Mouse (Mus musculus): Measurements from ENCODE around the gene Gne. TPM values are rescaled to one million over a fixed set of nuclear protein-coding genes. Genes with fewer than 3 reads are reported as not detected.

Gne gene
- polyA plus RNA-seq, 1 experiment from 2014 or later = 23.1 TPM

- DNase-seq (ENCODE audit: low spot score) (no peak), ATAC-seq (ENCODE audit: low FRiP score) (no peak)
- Histone ChIP-seq H3K9ac (ENCODE audit: low read depth, low read length) (no peak overlapping the region), H3K9me3 (ENCODE audit: control insufficient read depth, low read length) (no peaks in the 10 kb centered on the region), H3K4me3 (ENCODE audit: low read depth, low read length) (no peak overlapping the region), H3K36me3 (ENCODE audit: control insufficient read depth, insufficient read depth, low read length) (no peaks in the 10 kb centered on the region), H3K27ac (ENCODE audit: low read depth, low read length) (no peak overlapping the region), H3K4me1 (replicated peaks; ENCODE audit: control insufficient read depth, insufficient read depth, low read length) (no peaks in the 10 kb centered on the region), H3K27me3 (ENCODE audit: control insufficient read depth, insufficient read depth, low read length) (no peaks in the 10 kb centered on the region), H3K4me2 (replicated peaks; ENCODE audit: low read depth, low read length) (no peak overlapping the region)
- 97% methylated on average over 5 of the region's 5 CpGs for WGBS
Measured at GRCm38 (mm10) chr4:44042429-44042828, 41.5 kb downstream of the Gne start.

GRCm38 (mm10) chr4:44040802-44041201 lies 43.2 kb downstream of the Gne start:
- H3K4me1 ChIP-seq (replicated peaks; ENCODE audit: control insufficient read depth, insufficient read depth, low read length) = no peaks in the 10 kb centered on the region
- H3K4me2 ChIP-seq (replicated peaks; ENCODE audit: low read depth, low read length) = no peak overlapping the region
- H3K9ac ChIP-seq (ENCODE audit: low read depth, low read length) = no peak overlapping the region
- ATAC-seq (ENCODE audit: low FRiP score) (no peak), DNase-seq (ENCODE audit: low spot score) (no peak)
- H3K4me3 ChIP-seq (ENCODE audit: low read depth, low read length) = no peak overlapping the region
- H3K27ac ChIP-seq (ENCODE audit: low read depth, low read length) = no peak overlapping the region
- H3K9me3 ChIP-seq (ENCODE audit: control insufficient read depth, low read length) = no peaks in the 10 kb centered on the region
- WGBS = 94% methylated on average over 4 of the region's 4 CpGs
- no peaks in the 10 kb centered on the region for H3K36me3 ChIP-seq (ENCODE audit: control insufficient read depth, insufficient read depth, low read length)
- H3K27me3 ChIP-seq (ENCODE audit: control insufficient read depth, insufficient read depth, low read length) = no peaks in the 10 kb centered on the region

GRCm38 (mm10) chr4:44036455-44036854 lies 47.5 kb downstream of the Gne start:
- H3K4me3 ChIP-seq (ENCODE audit: low read depth, low read length) = no peak overlapping the region
- no peak overlapping the region for H3K27ac ChIP-seq (ENCODE audit: low read depth, low read length)
- DNase-seq (ENCODE audit: low spot score) = no peak
- ATAC-seq (ENCODE audit: low FRiP score) = no peak
- no peak overlapping the region for H3K4me2 ChIP-seq (replicated peaks; ENCODE audit: low read depth, low read length)
- no peaks in the 10 kb centered on the region for H3K4me1 ChIP-seq (replicated peaks; ENCODE audit: control insufficient read depth, insufficient read depth, low read length)
- H3K9me3 ChIP-seq (ENCODE audit: control insufficient read depth, low read length) = no peaks in the 10 kb centered on the region
- H3K9ac ChIP-seq (ENCODE audit: low read depth, low read length) = no peak overlapping the region
- no peaks in the 10 kb centered on the region for H3K27me3 ChIP-seq (ENCODE audit: control insufficient read depth, insufficient read depth, low read length)
- WGBS = 86% methylated on average over 5 of the region's 5 CpGs
- peaks cover 5% of the 10 kb centered on the region; the same call in 1 of the 2 replicates for H3K36me3 ChIP-seq (ENCODE audit: control insufficient read depth, insufficient read depth, low read length)

- H3K27ac ChIP-seq (ENCODE audit: low read depth, low read length) = no peak overlapping the region
- ATAC-seq (ENCODE audit: low FRiP score) (no peak), DNase-seq (ENCODE audit: low spot score) (no peak)
- H3K4me2 ChIP-seq (replicated peaks; ENCODE audit: low read depth, low read length) = no peak overlapping the region
- no peaks in the 10 kb centered on the region for H3K4me1 ChIP-seq (replicated peaks; ENCODE audit: control insufficient read depth, insufficient read depth, low read length)
- H3K36me3 ChIP-seq (ENCODE audit: control insufficient read depth, insufficient read depth, low read length) = peaks cover 12% of the 10 kb centered on the region; the same call in 1 of the 2 replicates
- no peak overlapping the region for H3K4me3 ChIP-seq (ENCODE audit: low read depth, low read length)
- no peaks in the 10 kb centered on the region for H3K9me3 ChIP-seq (ENCODE audit: control insufficient read depth, low read length)
- no peaks in the 10 kb centered on the region; the same call in 1 of the 2 replicates for H3K27me3 ChIP-seq (ENCODE audit: control insufficient read depth, insufficient read depth, low read length)
- H3K9ac ChIP-seq (ENCODE audit: low read depth, low read length) = no peak overlapping the region
- WGBS = 96% methylated on average over 5 of the region's 5 CpGs
Measured at GRCm38 (mm10) chr4:44031521-44031920, 52.5 kb downstream of the Gne start.

GRCm38 (mm10) chr4:44029661-44030066 lies 54.3 kb downstream of the Gne start:
- Histone ChIP-seq H3K36me3 (ENCODE audit: control insufficient read depth, insufficient read depth, low read length) (peaks cover 18% of the 10 kb centered on the region), H3K27ac (ENCODE audit: low read depth, low read length) (no peak overlapping the region), H3K4me1 (replicated peaks; ENCODE audit: control insufficient read depth, insufficient read depth, low read length) (no peaks in the 10 kb centered on the region), H3K9me3 (ENCODE audit: control insufficient read depth, low read length) (no peaks in the 10 kb centered on the region), H3K4me2 (replicated peaks; ENCODE audit: low read depth, low read length) (no peak overlapping the region), H3K9ac (ENCODE audit: low read depth, low read length) (no peak overlapping the region), H3K4me3 (ENCODE audit: low read depth, low read length) (no peak overlapping the region), H3K27me3 (ENCODE audit: control insufficient read depth, insufficient read depth, low read length) (no peaks in the 10 kb centered on the region; the same call in 1 of the 2 replicates)
- DNase-seq (ENCODE audit: low spot score) = no peak
- no peak for ATAC-seq (ENCODE audit: low FRiP score)
- WGBS = 97% methylated on average over 15 of the region's 15 CpGs

GRCm38 (mm10) chr4:44028303-44029135 lies 55.5 kb downstream of the Gne start:
- no peaks in the 10 kb centered on the region for H3K4me1 ChIP-seq (replicated peaks; ENCODE audit: control insufficient read depth, insufficient read depth, low read length)
- ATAC-seq (ENCODE audit: low FRiP score) (no peak), DNase-seq (ENCODE audit: low spot score) (no peak)
- no peak overlapping the region for H3K4me3 ChIP-seq (ENCODE audit: low read depth, low read length)
- 63% methylated on average over 16 of the region's 16 CpGs for WGBS
- peaks cover 18% of the 10 kb centered on the region for H3K36me3 ChIP-seq (ENCODE audit: control insufficient read depth, insufficient read depth, low read length)
- H3K9ac ChIP-seq (ENCODE audit: low read depth, low read length) = no peak overlapping the region
- H3K9me3 ChIP-seq (ENCODE audit: control insufficient read depth, low read length) = no peaks in the 10 kb centered on the region
- H3K27me3 ChIP-seq (ENCODE audit: control insufficient read depth, insufficient read depth, low read length) = no peaks in the 10 kb centered on the region; the same call in 1 of the 2 replicates
- H3K27ac ChIP-seq (ENCODE audit: low read depth, low read length) = no peak overlapping the region
- no peak overlapping the region for H3K4me2 ChIP-seq (replicated peaks; ENCODE audit: low read depth, low read length)

- DNase-seq (ENCODE audit: low spot score) (no peak), ATAC-seq (ENCODE audit: low FRiP score) (no peak)
- Histone ChIP-seq H3K4me2 (replicated peaks; ENCODE audit: low read depth, low read length) (no peak overlapping the region), H3K4me3 (ENCODE audit: low read depth, low read length) (no peak overlapping the region), H3K27ac (ENCODE audit: low read depth, low read length) (no peak overlapping the region), H3K9me3 (ENCODE audit: control insufficient read depth, low read length) (no peaks in the 10 kb centered on the region), H3K9ac (ENCODE audit: low read depth, low read length) (no peak overlapping the region), H3K27me3 (ENCODE audit: control insufficient read depth, insufficient read depth, low read length) (no peaks in the 10 kb centered on the region; the same call in 1 of the 2 replicates), H3K36me3 (ENCODE audit: control insufficient read depth, insufficient read depth, low read length) (peaks cover 15% of the 10 kb centered on the region), H3K4me1 (replicated peaks; ENCODE audit: control insufficient read depth, insufficient read depth, low read length) (no peaks in the 10 kb centered on the region)
- WGBS = 94% methylated on average over 6 of the region's 6 CpGs
Measured at GRCm38 (mm10) chr4:44025570-44025969, 58.4 kb downstream of the Gne start.

- H3K27me3 ChIP-seq (ENCODE audit: control insufficient read depth, insufficient read depth, low read length) = no peaks in the 10 kb centered on the region
- no peak overlapping the region for H3K4me2 ChIP-seq (replicated peaks; ENCODE audit: low read depth, low read length)
- DNase-seq (ENCODE audit: low spot score) = no peak
- 98% methylated on average over 6 of the region's 6 CpGs for WGBS
- no peak overlapping the region for H3K4me3 ChIP-seq (ENCODE audit: low read depth, low read length)
- peaks cover 12% of the 10 kb centered on the region for H3K36me3 ChIP-seq (ENCODE audit: control insufficient read depth, insufficient read depth, low read length)
- ATAC-seq (ENCODE audit: low FRiP score) = no peak
- no peak overlapping the region for H3K27ac ChIP-seq (ENCODE audit: low read depth, low read length)
- H3K9ac ChIP-seq (ENCODE audit: low read depth, low read length) = no peak overlapping the region
- H3K9me3 ChIP-seq (ENCODE audit: control insufficient read depth, low read length) = no peaks in the 10 kb centered on the region
- H3K4me1 ChIP-seq (replicated peaks; ENCODE audit: control insufficient read depth, insufficient read depth, low read length) = no peaks in the 10 kb centered on the region
Measured at GRCm38 (mm10) chr4:44024241-44024640, 59.7 kb downstream of the Gne start.

- Histone ChIP-seq H3K27ac (ENCODE audit: low read depth, low read length) (no peak overlapping the region), H3K9me3 (ENCODE audit: control insufficient read depth, low read length) (no peaks in the 10 kb centered on the region), H3K36me3 (ENCODE audit: control insufficient read depth, insufficient read depth, low read length) (peaks cover 12% of the 10 kb centered on the region), H3K9ac (ENCODE audit: low read depth, low read length) (no peak overlapping the region), H3K4me3 (ENCODE audit: low read depth, low read length) (no peak overlapping the region), H3K4me2 (replicated peaks; ENCODE audit: low read depth, low read length) (no peak overlapping the region), H3K27me3 (ENCODE audit: control insufficient read depth, insufficient read depth, low read length) (no peaks in the 10 kb centered on the region), H3K4me1 (replicated peaks; ENCODE audit: control insufficient read depth, insufficient read depth, low read length) (no peaks in the 10 kb centered on the region)
- ATAC-seq (ENCODE audit: low FRiP score) (no peak), DNase-seq (ENCODE audit: low spot score) (no peak)
- 96% methylated on average over 9 of the region's 9 CpGs for WGBS
Measured at GRCm38 (mm10) chr4:44023681-44024080, 60.3 kb downstream of the Gne start.

All from hindbrain, embryonic 11.5 days (tissue).